Mouse (Mus musculus) E14TG2a.4 (cell line): Measurements from ENCODE around the gene Kras.

Experiments
- H3K27me3 ChIP-seq: 2 replicates; pipeline ENCODE4 v1.6.1; 2014; ENCODE audit warnings: low read length, control low read depth; ENCODE audit not compliant: insufficient read depth
- H3K36me3 ChIP-seq: 2 replicates; pipeline ENCODE4 v1.6.1; 2014; ENCODE audit warnings: low read length, control low read depth; ENCODE audit not compliant: insufficient read depth
- H3K4me1 ChIP-seq: replicated peaks from 2 replicates; pipeline ENCODE4 v1.6.1; 2014; ENCODE audit warnings: low read depth, low read length, control low read depth
- H3K4me3 ChIP-seq: replicated peaks from 2 replicates; pipeline ENCODE4 v1.5.1; 2014; ENCODE audit warnings: mild to moderate bottlenecking, low read length
- H3K9me3 ChIP-seq: 2 replicates; pipeline ENCODE4 v1.6.1; 2014; ENCODE audit warnings: low read length, control low read depth
- CTCF ChIP-seq: conservative IDR thresholded peaks from 2 replicates; pipeline ENCODE4 v1.5.1; 2014; ENCODE audit warnings: low read length
- NANOG ChIP-seq: IDR thresholded peaks from 2 replicates; pipeline ENCODE4 v1.6.1; 2014; ENCODE audit warnings: borderline replicate concordance, low read length, mixed read lengths
- POU5F1 ChIP-seq: IDR thresholded peaks from 2 replicates; pipeline ENCODE4 v1.6.1; 2014; ENCODE audit warnings: low read length, borderline replicate concordance

The Kras gene

DNA sequence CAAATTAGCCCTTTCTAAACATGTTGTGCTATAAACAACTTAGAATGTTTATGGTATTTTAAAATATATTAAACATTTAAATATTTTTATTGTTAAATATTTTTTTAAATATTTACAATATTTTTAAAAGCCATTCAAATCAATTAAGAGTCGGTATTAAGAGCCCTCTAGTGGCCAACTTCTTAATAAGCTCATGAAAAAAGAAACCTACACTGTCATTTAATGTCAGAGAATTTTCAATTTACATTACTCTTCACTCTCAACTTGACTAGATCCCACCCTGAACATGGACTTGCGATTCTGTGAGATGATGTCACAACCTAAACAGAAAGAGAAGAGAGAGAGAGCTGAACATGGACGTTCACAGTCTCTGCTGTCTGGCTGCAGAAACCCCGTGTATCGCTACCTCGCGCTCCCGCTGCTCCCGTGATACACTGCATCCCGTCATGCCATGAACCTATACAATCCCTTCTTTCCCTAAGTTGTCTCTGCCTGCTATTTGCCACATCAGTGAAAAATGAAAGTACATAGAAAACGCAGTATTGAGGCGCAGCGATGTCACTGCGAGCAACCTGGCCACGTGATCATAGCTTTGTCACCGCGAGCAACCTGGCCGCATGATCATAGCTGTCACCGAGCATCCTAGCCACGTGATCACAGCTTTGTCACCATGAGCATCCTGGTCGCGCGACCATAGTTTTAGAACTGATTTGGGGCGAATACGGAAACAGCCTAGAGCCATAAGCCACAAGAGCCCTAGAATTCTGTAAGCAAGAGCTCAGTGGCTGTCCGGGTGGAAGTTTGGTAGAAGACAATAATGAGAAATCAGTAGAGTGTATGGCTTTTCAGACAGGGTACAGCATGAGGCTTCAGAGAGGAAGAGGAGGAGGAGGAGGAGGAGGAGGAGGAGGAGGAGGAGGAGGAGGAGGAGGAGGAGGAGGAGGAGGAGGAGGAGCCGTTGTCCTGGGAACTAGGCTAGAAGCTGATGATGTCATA is 62.6 kb downstream of the Kras start:
- TF ChIP-seq CTCF (peak; percentile 43), NANOG (no peak), POU5F1 (no peak)
- H3K36me3 ChIP-seq: no peaks in the 10 kb centered on the region

DNA sequence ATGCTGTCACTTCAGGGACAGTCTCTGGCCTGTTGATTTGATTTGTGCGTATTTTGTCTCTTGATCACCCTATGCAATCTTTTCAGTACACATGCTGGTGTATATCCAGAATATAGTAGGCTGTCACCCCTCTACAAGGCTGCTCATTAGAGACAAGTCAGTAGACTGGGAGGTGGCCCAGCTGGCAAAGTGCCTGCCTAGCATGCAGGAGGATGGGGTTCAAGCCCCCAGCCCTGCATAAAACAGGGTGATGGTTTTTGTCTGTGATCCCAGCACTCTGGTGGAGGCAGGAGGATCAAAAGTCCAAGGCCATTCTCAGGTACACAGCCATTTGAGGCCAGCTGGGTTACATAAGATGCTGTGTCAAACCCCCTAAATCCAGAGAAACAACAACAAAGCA is 63.9 kb downstream of the Kras start:
- peaks cover 37% of the 10 kb centered on the region for H3K4me1 ChIP-seq
- H3K9me3 ChIP-seq: no peaks in the 10 kb centered on the region
- H3K27me3 ChIP-seq: peaks cover 13% of the 10 kb centered on the region
- H3K4me3 ChIP-seq: no peak overlapping the region
- TF ChIP-seq NANOG (no peak), POU5F1 (no peak), CTCF (no peak)
- H3K36me3 ChIP-seq: no peaks in the 10 kb centered on the region

More for the DNA sequence above, 62.6 kb downstream of the Kras start:
- Histone ChIP-seq H3K4me1 (peaks cover 30% of the 10 kb centered on the region), H3K9me3 (no peaks in the 10 kb centered on the region), H3K27me3 (peaks cover 16% of the 10 kb centered on the region), H3K4me3 (no peak overlapping the region)

DNA sequence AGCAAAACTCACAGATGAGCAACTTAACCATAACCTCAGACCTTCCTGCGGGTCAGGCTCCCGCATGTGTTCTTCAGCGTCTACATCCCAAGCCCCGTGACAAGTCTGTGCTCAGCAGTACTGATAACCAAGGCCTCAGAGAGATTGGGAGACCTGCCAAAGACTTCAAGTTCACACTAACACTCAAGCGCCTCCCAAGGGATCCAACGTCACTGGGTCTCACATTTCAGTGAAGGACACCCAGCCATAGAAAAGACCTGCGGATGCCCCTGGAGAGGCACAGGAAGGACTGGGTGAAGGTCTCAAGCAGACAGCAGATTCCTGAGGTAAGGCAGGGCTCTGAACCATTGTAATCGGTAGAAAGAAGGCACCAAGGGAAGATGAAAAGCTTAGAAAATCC is 68.0 kb downstream of the Kras start:
- peaks cover 54% of the 10 kb centered on the region for H3K4me1 ChIP-seq
- H3K36me3 ChIP-seq: no peaks in the 10 kb centered on the region
- no peak for TF ChIP-seq CTCF
- TF ChIP-seq POU5F1: no peak
- TF ChIP-seq NANOG: no peak
- H3K27me3 ChIP-seq: peaks cover 5% of the 10 kb centered on the region; the same call in 1 of the 2 replicates
- H3K9me3 ChIP-seq: no peaks in the 10 kb centered on the region
- H3K4me3 ChIP-seq: no peak overlapping the region

DNA sequence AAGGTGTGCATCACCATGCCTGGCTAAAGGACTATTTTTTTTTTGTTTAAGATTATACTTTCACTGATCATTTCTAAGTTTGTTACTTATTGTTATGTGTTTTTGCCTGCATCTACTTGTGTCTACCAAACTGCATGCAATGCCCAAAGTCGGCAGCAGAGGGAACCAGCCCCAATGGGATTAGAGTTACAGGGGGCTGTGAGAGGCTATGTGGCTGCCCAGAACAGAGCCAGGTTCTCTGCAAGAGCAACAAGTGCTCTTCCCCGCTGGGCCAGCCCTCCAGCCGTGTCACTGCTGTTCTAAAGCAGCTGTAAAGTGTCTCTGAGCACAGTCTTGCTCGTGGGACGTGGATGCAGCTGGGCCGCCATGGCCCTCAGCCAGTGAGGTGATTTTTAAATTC is 70.4 kb downstream of the Kras start:
- peak overlapping the region; percentile 57 for H3K4me3 ChIP-seq
- no peaks in the 10 kb centered on the region for H3K9me3 ChIP-seq
- H3K36me3 ChIP-seq: no peaks in the 10 kb centered on the region
- peaks cover 5% of the 10 kb centered on the region; the same call in 1 of the 2 replicates for H3K27me3 ChIP-seq
- peak; percentile 83 for TF ChIP-seq CTCF
- TF ChIP-seq POU5F1: no peak
- peaks cover 66% of the 10 kb centered on the region for H3K4me1 ChIP-seq

DNA sequence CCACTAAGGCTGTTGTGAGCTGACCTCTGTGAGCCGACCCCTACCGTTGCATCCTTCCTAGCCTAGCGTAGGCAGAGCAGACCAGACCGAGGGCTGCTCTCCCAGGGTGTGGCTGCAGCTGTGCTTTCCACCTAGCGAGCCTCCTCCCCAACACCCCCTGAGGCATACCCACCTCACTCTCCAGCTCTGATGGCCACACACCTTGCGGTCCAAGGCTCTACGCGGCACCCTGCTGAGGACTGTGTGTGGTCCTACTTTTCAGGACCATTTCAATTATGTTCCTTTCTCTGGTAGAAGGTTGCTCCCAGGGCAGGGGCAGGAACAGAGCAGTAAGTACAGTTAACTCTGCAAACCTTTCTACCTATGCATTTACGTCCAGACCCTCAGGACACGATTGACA is 73.6 kb downstream of the Kras start:
- no peaks in the 10 kb centered on the region for H3K36me3 ChIP-seq

DNA sequence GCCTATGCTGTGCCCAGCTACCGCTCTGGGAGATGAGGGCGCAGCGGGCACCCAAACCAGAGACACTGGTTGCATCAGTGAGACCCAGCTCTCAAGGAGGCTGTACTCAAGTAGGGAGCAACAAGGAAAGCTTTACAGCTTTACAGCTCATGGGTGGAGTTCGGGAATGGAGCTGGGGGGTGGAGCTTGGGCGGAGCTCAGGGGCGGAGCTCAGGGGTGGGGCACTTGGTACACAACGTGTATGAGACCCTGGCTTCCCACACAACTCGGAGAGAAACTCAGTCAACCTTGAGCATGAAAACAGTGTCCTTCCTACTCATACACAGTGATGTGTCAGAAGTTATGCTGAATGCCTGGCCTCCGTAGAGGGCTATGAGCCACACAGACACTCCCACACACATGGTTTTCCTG is 74.5 kb downstream of the Kras start:
- H3K4me1 ChIP-seq: peaks cover 90% of the 10 kb centered on the region
- peak overlapping the region; percentile 66 for H3K4me3 ChIP-seq
- TF ChIP-seq POU5F1: no peak
- TF ChIP-seq NANOG: no peak
- no peak for TF ChIP-seq CTCF
- H3K27me3 ChIP-seq: peaks cover 5% of the 10 kb centered on the region; the same call in 1 of the 2 replicates
- no peaks in the 10 kb centered on the region for H3K9me3 ChIP-seq
- no peaks in the 10 kb centered on the region for H3K36me3 ChIP-seq

More for the DNA sequence above, 73.6 kb downstream of the Kras start:
- Histone ChIP-seq H3K27me3 (peaks cover 5% of the 10 kb centered on the region; the same call in 1 of the 2 replicates), H3K4me3 (peak overlapping the region; percentile 66), H3K4me1 (peaks cover 88% of the 10 kb centered on the region), H3K9me3 (no peaks in the 10 kb centered on the region)
- TF ChIP-seq POU5F1 (no peak), NANOG (peak; percentile 50; the same call in 1 of the 2 replicates)

DNA sequence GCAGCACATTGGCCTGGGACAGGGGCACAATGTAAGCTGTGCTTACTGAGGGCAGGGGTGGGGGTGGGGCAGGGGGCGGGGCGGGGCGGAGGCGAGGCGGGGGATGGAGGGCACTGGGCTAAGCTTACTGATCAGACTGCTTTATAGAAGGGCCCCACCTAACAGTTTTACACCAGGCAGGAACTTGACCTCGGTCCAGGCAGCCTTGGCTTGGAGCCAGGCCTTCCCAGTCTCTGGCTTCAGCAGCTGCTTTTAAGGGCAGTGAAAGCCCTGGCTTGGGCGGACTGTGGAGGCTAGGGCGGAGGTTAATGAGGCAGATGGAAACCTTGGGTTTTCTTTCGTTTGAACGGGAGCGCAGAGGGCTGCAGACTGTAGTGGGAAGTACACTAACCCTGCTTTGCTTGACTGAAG is 76.3 kb downstream of the Kras start:
- peak overlapping the region; percentile 66 for H3K4me3 ChIP-seq
- 0 out of 2 replicates have a peak, but pooled peaks cover 4% of the 10 kb centered on the region for H3K27me3 ChIP-seq
- H3K36me3 ChIP-seq: no peaks in the 10 kb centered on the region
- peaks cover 74% of the 10 kb centered on the region for H3K4me1 ChIP-seq
- H3K9me3 ChIP-seq: no peaks in the 10 kb centered on the region
- TF ChIP-seq CTCF: no peak
- TF ChIP-seq NANOG: no peak
- no peak for TF ChIP-seq POU5F1

DNA sequence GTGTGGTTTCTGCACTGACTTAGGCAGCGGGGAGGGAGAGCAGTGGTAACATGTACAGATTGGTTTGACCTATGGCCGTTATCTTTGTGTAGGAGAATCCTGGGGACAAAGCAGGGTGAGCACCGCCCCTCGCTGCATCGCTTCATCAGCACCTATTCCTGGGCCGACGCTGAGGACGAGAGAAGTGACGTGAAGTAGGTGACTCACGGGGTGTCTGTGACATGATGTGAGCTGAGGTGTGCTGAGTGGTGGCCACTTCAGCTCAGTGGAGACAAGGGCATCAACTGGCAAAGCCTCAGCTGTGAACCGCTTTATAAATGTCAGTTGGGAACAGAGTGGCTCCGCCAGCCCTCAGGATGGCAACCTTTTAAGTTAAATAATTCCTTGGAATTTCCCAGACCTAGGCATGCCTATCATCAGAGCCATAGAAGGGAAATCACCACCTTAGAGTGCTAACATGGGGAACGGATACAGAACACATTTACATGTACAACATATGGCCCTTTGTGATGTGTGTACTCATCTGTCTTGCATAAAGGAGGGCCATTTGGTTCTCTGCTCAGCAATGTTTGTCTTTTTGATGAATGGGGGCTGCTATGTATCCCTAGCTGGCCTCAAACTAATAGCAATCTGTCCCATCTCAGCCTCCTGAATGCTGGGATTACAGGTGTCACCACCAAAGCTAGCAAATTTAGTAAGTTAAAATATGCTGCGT is 78.0 kb downstream of the Kras start:
- H3K4me3 ChIP-seq: peak overlapping the region; percentile 26; the same call in 1 of the 2 replicates
- TF ChIP-seq POU5F1 (no peak), CTCF (no peak), NANOG (no peak)

More for the DNA sequence above, 78.0 kb downstream of the Kras start:
- H3K27me3 ChIP-seq: no peaks in the 10 kb centered on the region
- no peaks in the 10 kb centered on the region for H3K9me3 ChIP-seq
- peaks cover 63% of the 10 kb centered on the region for H3K4me1 ChIP-seq
- no peaks in the 10 kb centered on the region for H3K36me3 ChIP-seq
